Mouse (Mus musculus) adrenal gland, postnatal 14 days (tissue): ENCODE measurements around the gene Clybl. TPM values are rescaled to one million over a fixed set of nuclear protein-coding genes. Genes with fewer than 3 reads are reported as not detected.

Experiments used
- DNase-seq: peaks from one replicate; pipeline ENCODE4 v3.0.0; 2021; ENCODE audit warnings: mixed read lengths
- total RNA-seq: library from RNA; stranded (reverse); gene quantifications from 2 replicates; pipeline ENCODE4 v1.2.3, GENCODE M21; 2021

Clybl gene
- total RNA-seq, 1 experiment from 2014 or later, result 111 TPM

DNA sequence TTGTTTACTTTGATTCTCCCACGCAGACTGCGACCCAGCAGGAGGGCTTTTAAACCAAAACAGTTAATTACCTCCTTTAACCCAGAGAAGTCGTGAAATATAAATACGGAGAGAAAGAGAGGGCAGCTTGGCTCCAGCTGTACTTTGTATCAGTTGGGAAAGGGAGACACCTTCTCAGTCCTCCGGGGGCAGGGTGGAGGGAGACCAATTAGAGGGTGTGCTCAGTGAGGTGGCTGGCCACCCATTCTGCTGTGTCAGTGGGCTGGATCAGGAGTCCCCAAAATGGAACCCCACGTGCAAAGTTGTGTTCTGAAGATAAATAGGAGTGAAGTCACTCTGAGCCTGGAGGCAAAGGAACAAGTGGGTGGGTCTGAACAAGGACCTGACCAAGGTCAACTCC, 181.7 kb downstream of the Clybl start:
- no peak for DNase-seq

DNA sequence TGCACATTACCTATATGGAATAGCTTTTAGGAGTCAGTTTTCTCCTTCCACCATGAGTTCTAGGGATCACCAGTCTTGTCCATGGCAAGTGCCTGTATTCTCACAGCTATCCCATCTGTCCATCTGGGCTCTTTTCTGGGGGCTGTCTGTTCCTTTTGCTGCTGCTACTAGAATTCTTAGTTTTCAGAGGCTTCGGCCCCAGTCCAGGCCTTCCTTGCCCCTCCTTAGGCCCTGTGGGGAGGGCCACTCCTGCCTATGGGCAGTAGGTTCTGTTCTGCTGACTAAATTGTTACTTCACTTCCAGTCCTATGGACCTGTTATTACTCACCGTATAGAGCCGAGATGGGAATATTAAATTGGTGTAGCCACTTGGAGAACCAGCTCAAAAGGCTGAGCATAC, 182.5 kb downstream of the Clybl start:
- no peak for DNase-seq

DNA sequence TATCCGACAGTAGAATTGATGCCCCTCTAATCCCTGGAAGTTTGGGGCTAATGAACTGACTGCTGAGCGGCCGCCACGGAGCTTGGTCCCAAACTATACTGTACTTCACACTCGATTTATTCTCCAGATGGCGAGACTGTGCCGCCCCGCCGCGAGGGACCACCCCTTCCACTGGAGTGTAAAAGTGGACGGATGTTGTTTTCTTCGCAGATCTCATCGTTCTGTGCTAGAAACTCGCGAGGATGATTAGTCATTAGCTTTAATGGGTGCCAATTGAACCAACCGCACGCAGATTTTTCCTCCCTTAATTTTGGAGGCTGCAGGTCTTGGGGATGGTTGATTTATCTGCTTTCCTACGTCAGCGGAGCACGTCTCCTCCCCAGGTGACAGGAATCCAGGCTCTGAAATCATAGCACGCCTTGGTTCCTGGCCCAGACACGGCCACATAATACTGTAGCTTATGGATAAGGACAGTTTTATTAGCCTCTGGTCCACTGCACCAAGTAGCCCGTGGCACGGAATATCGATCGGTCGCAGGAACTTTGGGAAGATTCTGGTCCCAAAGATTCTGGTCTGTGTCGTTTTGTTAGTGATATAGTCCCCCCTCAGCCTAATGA, 185.9 kb downstream of the Clybl start:
- no peak for DNase-seq

DNA sequence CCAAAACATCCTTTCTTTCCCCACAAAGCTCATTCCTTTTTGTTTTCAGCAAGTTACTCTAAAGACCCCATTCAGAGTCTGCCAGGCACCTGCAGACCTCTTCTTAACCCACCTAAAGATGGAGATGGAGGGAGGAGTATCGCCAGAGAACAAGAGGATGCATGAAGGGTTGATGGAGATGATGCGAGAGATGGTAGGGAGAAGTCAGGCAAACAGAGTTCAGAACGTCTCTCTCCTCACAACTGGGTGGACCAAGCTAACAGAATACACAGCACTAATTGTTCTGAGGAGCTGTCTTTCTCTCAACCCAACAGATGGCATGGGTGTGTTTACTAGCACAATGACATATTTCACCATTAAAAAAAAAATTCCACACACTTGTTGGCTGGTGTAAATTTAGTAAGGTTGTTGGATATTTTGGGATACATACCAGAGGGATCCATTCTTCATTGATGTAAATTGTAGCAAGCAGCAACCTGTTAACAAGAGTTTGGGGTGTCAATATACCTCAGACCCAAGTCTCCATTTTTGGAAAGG, 186.4 kb downstream of the Clybl start:
- DNase-seq, result no peak

DNA sequence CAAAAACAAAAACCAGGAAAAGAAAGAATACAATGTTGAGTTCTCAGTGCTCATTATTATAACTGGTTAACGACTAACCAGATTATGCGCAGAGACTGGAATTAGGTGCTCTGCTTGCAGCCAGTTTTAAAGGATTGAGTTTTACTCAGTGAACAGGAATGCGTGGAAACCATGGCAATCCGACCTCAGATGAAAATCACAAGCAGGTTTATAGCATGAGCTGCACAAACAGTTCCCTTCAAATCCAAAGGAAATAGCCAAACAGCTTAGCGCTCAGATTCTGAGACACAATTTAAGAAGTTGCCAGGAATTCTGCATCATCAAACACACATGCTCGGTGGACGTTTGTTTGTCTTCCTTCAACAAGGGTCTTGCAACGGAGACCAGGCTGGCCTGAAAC, 187.0 kb downstream of the Clybl start:
- no peak for DNase-seq

DNA sequence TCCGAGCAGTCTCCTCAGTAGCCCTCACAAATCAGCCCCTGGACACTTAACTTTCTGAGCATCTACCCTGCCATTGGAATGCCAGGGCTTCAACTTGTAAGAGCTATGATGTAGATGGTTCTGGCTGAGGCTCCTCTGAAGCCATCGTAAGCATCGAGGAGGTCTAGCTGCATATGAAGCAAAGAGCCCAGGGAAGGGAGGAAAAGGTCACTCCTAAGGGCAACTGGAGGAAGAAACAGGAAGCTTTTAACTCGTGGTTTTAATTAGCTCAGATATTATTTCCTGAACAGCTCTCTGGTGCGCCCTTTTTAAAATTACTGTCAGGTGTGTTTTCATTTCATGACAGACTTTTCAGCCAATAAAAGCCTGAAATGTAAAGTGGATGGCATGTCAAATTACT, 190.5 kb downstream of the Clybl start:
- no peak for DNase-seq

DNA sequence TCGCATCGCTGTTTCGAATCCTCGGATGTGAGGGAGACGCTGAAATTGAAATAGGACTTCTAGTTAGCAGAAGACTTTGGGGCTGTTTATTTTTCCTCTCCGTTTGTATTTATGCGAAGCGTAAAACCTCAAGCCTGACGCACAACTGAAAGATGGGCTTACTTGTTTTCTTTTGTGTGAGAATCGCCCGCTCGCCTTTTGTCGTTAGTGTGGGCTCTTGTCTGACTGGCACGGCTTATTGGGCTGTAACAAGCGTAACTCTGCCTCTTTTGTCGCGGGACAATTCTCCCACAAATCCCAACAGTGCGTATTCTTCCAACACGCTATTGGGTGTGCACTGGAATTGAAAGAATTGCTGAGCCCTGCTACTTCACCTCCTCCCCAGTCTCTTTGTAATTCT, 192.0 kb downstream of the Clybl start:
- DNase-seq, result no peak

DNA sequence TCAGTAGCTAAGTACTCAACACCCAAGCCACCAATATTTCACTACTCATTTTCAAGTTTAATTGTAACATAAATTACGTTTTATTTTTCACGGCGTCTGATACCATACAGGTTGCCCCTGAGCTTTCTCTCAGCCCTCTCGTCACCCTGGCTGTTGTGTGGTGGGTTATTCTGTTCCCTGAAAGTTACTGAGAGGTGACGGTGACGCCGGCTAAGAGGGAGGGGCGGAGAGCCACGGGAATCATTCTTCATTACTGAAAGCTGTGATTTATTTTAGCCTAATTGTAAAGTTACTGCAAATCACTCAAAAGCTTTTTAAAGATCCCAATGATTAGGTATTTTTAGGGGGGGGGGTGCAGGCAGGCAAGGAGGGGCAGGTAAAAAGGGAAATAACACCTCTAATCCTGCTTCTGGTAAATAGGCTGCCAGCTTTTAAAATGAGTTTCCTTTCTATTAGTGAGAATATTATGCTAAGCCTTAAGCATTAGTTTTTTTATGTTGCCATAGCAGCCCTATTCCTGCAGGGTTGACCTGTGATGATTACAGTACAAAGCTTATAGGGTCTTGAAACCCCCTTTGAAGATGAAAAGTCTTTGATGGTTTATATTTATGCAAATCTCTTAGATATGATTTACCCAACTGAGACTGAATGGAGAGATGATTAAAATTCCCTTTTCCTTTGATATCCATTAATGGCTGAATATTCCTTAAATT, 192.9 kb downstream of the Clybl start:
- no peak for DNase-seq

DNA sequence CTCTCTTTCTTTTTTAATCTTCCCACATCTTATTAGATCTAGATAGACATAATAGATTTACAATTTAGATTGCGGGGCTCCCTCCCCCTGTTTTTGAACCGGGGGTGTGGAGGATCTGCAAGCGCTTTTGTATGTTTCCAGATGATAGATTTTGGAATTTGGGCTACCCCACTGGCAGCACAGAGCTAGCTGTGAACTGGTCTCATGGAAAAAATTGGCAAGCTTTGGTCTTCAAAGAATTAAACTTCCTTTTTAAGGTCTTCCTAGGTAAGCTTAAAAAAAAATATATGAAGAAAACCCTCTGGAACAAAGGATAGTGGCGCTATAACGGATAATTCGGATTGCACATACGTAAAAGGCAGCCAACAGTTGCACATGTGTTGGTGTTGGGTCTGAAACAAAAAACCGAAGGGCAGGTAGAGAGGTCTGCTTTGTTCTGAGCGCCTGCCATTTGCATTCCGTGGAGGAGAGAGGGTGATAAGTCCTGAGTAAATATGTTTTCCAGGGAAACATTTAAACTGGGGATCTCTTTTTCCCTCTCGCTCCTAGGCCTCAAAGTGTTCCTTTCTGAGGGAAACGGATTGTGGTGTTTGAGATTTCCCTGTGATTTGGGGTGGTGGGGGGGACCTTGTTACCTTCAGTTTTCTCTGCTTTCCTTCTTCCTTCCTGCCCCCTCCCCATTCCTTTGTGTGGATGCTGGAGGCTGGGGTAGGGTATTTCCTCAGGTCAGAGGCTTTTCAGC, 193.7 kb downstream of the Clybl start:
- no peak for DNase-seq

DNA sequence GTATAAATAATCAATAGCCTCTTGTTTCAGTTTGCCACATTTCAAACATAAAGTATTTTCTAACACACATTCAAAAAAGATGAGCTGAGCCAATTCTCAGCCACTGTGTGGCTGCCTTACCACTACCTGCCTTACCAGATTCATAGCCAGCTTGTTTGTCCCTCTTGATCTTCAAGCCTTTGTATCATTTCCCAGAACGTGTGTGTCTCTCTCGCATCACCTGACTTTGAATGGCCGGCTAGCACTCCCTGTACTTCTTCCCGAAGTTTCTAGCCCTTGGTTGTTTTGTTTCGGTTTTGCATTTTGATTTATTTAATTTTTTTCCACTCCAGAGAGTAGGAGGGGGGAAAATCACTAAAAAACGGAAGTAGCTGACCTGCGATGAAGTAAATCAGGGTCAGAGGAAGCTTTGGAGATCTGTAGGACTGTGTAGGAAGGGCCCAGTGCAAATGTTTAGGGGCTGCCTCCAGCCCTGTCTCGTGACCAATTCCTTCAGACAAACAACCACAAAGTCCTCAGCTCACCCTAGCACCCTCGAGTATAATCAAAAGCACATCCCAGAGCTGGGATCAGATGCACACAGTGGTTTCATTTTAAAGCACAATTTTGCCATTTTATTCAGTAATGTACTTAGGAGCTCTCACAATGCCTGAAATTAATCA, 195.1 kb downstream of the Clybl start:
- DNase-seq, result no peak

DNA sequence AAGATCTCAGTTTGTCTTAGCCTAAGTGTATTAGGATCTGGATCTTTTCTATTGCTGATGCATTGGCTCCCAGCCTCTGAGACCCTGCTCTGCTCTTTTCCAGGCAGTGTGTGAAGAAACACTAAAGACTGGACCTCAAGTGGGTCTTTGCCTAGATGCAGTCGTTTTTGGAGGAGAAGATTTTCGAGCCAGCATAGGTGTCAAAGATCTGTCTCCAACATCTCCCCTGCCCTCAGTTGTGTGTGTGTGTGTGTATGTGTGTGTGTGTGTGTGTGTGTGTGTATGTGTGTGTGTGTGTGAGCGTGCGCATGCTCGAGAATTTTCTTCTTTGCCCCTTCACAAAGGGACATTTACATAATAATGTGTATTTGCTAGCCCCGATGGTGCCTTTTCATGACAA, 196.2 kb downstream of the Clybl start:
- no peak for DNase-seq

DNA sequence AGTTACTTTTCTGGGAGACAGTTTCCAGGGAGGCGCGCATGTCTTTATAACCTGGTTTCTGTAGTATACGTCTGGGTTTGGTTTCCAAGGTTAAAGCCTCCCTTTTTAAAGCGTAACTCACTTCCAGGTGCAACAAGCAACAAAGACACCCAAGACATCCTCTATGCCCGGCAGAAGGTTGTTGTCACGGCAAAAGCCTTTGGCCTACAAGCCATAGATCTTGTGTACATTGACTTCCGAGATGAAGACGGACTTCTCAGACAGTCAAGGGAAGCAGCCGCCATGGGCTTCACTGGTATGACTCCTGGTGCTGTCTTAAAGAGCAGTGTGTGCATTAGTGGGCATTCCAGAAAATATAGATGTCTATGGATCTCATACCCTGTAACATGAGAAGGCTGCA, 197.6 kb downstream of the Clybl start:
- no peak for DNase-seq

DNA sequence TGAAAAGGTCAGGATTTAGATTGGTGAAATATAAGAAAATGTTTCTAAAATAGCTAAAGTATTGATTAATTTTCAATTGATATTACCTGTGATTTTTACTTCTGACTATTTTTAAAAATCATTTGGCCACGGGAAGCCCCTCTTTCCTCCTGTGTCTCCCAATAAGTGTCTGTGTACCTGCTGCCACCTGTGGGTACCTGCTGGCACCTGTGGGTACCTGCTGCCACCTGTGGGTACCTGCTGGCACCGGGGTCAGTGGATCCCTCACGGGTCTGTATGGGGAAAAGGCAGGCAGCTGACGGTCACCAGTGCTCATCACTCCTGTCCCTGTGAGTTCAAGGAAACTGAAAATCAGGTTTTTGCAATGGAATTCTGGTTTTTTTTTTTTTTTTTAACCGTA, 198.5 kb downstream of the Clybl start:
- no peak for DNase-seq

DNA sequence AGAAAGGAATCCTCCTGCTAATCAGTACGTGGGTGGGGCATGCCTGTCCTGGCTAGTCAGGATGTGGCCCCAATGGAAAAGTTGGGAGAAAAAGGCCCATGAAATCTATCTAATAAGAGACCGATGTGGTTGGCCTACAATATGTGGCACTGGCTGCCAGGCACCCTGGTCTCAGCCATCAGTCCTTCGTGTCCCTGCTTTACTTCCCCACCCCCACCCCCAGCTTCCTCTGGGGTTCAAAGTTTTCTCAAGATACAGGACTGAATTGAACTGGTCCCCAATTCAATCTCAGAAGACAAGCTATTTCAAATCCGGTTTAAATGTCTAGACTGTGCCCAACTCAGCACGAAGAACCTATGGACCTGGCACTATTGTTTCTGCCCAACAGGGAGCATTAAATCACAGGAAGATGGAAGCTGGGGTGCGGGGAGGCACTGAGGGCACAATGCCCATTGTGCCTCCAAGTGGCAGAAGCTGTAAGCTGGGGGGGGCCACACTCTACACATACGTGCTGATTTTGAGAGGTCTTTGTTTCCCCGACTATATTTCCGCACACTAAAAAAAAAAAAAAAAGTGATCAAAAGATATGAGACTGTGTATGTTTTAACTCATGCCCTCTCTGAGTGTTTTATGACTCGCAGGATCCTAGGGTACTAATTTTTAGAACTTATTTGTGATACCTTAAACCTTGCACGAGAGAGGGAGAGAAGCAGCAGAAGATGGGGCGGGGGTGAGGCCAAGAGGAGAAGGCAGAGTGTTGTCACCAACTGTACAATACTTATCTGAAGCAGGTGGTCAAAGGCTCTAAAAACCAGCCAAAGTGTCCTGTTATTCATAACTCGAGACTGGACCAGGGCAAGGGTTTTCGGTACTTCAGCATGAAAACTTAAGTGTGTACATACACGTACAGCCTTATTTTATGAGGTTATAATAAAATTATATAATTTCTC, 199.7 kb downstream of the Clybl start:
- no peak for DNase-seq

DNA sequence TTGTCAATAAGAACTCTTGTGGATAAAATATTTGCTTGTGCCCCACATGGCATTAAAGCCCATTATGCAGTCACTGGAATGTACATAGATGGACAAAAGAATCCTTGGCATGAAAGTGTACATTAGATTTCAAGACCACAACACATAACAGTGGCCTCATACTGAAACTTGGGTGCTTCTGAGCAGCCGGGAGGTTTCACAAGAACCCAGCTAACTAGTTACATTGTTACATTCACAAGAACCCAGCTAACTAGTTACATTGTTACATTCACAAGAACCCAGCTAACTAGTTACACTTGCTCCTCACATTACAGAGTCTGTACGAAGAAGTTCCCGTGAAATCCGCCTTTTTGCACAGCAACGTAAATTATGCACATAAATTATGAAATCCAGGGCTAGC, 200.8 kb downstream of the Clybl start:
- DNase-seq, result no peak

DNA sequence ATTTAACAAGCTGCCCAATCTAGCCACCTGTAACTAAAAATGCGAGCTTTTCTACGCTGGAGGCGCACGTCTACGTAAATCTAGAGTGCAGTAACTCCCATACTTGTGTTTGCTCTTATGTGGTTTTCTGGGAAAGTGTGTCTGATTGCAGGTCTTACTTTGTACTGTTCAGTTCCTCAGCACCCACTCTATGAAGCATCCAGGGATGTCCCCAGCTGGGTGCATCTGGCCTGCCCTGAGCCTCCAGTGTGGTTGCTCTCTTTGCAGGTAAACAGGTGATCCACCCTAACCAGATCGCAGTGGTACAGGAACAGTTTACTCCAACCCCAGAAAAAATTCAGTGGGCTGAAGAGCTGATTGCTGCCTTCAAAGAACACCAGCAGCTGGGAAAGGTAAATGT, 202.4 kb downstream of the Clybl start:
- DNase-seq, result no peak

DNA sequence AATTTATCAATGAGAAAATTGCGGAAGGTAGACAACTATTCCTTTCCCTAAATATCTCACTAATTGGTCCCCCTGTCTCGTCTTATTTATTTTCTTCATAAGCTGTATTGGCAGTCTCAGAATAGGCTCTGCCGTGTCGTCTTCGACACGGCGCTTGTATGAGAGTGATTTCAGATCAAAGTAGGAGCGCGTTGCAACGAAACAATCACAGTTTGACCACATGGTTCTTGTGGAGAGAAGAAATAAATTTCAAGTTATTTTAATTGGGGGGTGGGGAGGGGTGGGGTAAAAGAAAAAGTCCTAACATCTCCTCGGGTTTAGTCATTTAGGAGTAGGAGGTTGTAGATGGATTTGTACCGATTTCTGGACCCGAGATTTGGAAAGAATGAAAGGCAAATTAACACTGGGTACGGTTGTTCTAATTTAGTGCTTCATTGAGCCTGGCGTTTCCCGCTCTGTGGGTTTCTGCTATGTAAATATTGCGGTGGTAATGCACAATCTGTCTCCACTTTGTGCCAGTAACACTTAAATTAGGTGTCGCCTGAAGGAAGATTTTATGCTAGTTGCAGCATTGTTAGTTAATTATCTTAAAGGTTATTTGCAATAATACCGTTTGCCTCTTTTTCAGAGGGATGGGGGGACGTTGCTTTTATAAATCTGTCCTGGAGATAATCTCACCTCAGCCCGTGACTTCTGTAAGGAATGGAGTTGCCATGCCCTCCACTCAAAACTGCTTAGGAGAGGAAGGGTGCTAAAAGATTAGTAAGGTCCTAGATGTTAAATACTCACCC, 203.1 kb downstream of the Clybl start:
- no peak for DNase-seq

DNA sequence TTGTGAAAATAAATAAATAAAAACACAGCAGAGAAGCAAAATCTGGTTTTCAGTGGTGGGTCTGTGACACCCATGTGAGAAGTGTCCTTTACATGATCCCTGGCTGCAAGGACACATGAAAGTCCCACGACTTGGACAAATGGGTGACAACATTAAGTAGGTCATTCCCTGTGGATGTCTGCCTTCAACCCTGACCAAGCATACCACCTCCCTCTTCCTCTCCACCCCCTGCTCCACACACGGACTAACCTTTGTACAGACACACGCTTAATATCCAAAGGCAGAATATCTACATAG, 203.7 kb downstream of the Clybl start:
- DNase-seq, result no peak

DNA sequence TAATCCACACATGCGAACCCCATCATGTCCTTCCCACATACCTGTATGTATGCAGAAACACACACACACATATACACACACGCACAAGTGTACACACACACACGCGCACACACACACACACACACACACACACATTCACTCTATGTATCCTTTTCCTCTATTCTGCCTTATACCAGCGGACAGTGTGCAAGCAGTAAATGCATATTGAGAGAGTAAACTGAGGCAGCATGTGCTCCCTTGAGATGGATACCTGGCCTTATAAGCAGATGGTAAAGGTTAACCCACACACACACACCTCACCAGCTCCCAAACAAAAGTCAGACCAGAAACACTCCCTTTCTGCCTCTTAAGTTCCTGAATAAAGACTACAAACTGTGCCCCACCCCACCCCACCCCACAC, 204.3 kb downstream of the Clybl start:
- DNase-seq, result no peak

DNA sequence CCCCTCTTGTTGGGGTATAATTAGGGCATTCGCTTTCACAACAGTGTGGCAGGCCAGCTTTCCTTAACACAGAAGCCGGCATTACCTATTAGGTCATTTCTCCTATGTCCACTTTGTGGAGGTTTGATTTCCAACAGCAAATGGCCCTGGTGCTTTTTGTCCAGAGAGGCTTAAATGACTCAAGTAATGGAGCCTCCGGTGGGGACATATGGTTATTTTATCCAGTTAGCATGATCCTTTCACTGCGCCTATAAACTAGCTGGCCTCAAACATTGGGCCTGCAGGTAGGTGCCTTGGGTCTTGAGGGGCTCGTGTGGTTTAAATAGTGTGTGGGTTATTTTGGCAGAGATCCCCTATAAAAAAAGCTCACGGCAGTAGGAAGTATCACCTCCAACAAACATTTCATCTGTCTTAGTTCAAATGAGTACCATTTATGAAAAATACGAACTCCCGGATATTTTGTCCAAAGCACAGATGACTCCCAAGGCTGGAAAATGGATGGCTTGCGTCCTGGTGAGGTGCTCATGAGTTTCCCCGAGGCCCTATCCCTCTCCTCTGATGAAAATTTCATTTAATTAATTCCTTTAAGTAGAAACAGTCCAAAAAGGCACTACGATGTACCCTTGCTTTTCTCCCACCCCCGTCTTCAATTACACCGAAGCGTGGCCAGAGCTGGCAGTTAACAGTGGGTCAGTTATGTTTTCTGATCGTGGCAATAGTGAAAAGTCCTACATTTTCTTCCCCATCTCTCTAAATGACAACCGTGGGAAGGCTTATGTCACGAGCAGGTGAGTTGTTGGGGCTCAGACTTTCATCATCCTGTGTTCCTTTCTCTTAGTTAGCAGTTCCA, 205.0 kb downstream of the Clybl start:
- DNase-seq, result no peak
